Mouse (Mus musculus) liver, adult (tissue): ENCODE data around the gene Nedd8.

Source experiments
- GATA4 ChIP-seq: IDR thresholded peaks from 2 replicates; pipeline ENCODE4 v1.6.1; 2014; ENCODE audit warnings: mild to moderate bottlenecking, low read length; ENCODE audit not compliant: insufficient replicate concordance

The Nedd8 gene

DNA sequence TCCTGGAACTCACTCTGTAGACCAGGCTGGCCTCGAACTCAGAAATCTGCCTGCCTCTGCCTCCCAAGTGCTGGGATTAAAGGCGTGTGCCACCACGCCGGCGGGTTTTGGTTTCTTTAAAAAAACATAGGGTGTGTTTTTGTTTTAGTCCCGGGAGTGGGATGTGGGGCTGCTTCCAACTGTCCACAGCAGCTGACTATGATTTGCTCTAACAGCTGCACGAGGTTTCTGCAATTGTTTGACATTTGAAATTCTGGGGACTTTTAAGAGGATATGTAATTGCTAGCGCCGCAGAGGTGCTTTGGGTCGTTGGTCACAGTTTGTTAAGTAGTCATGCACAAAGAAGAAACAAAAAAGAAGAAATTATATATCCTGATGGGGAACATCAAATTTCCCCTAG, 17.5 kb upstream of the Nedd8 start:
- no peak for TF ChIP-seq GATA4

- TF ChIP-seq GATA4: no peak
Measured at GRCm38 (mm10) chr14:55682118-55682493, 10.2 kb upstream of the Nedd8 start.

GRCm38 (mm10) chr14:55681160-55682117, 9.5 kb upstream of the Nedd8 start, which contains the start of gene Tinf2:
Tinf2 (minus strand) TSS chr14:55681820.
- TF ChIP-seq GATA4: no peak

GRCm38 (mm10) chr14:55677615-55678014, 5.7 kb upstream of the Nedd8 start:
- no peak for TF ChIP-seq GATA4

- no peak for TF ChIP-seq GATA4
Measured at GRCm38 (mm10) chr14:55672741-55673060, 777 bp upstream of the Nedd8 start.

DNA sequence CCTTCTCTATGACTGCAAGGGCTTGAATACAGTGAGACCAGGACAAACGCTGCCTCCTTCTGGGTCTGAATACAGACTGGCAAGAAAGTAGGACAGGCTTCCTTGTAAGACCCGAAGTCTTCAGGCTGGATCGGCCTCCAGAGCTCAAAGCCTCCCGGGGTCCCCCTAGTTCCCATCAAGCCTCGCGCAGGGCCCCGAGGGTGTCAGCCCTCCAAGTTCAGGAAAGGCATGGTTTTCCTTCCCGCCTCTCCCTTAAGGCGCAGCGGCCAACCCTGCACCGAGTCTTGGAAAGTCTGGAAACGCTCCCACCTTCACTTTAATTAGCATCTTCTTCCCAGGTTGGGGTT, 465 bp downstream of the Nedd8 start:
- no peak for TF ChIP-seq GATA4

DNA sequence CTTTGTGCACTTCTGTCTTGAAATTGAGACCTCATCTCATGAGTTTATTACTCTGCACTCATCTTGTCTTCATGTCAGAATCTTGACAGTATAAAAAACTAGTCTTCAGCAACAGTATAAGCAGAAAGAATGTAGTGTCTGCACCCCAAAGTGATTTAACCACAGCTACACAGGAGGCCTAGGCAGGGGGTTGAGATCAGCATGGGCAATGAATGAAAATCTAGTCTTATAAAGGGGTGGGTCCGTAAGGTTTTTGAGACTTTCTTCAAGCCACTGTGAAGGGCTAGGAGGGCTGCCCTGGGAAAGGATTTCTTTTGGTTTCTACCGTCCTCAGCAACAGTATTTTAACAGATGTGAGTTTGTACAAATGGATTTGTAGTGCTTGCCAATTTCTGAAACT, 11.3 kb downstream of the Nedd8 start:
- no peak for TF ChIP-seq GATA4

GRCm38 (mm10) chr14:55659960-55660573, 11.9 kb downstream of the Nedd8 start, which contains the start of gene Mdp1:
Mdp1 (minus strand) TSS chr14:55660508.
- no peak; the same call in 1 of the 2 replicates for TF ChIP-seq GATA4

DNA sequence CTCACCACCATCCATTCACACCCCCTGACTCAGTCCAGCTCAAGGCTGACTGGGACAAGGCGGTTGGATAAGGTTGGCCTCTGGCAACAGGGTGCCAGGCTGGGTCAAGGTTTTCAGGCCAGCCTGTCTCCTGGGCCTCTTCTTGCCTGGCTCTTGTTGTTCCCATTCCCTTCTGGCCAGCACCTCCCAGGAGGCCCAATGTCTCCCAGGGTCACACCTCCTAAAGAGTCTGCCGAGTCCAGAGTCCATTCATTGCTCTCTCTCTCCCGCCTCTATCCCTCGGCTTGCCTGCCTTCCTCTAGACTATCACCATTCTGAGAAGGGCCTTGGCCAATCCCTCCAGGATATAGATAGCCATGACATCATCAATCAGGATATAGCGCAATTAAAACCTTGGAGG, 13.9 kb downstream of the Nedd8 start:
- no peak for TF ChIP-seq GATA4

GRCm38 (mm10) chr14:55656935-55657334, 15.0 kb downstream of the Nedd8 start:
- TF ChIP-seq GATA4: no peak

GRCm38 (mm10) chr14:55651528-55651927, 20.4 kb downstream of the Nedd8 start:
- TF ChIP-seq GATA4: no peak

GRCm38 (mm10) chr14:55649884-55650283, 22.0 kb downstream of the Nedd8 start, which contains the start of gene Tssk4:
Tssk4 (plus strand) TSS chr14:55650184.
- TF ChIP-seq GATA4: no peak

DNA sequence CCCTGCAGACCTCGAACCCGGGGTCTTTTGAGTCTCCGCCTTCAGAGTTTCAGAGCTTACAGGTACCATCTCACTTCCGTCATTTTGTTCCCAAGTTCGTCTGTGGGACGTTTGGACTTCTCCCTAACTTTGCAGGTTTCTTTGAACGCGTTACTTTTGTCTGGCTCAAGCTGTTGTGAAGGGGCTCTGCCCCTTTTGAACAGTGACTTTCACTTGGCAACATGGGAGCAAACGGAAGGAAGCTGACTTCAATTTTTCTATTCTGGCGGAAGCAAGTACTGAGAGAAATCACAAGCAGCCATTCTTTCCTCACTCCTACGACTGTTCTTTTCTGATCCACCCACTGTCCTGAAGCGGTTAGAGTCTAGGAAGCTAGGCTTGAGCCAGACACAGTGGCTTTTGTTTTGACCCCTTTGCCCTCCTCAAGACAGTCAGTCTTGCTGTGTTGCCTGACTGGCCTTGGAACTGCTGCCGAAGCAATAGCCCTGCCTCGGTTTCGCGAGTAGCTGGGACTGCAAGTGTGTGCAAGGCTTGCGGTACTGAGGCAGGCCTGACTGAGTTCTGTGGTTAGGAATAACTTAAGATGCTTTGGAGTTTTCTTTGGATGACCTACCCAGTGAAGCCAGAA, 27.5 kb downstream of the Nedd8 start:
- no peak for TF ChIP-seq GATA4

DNA sequence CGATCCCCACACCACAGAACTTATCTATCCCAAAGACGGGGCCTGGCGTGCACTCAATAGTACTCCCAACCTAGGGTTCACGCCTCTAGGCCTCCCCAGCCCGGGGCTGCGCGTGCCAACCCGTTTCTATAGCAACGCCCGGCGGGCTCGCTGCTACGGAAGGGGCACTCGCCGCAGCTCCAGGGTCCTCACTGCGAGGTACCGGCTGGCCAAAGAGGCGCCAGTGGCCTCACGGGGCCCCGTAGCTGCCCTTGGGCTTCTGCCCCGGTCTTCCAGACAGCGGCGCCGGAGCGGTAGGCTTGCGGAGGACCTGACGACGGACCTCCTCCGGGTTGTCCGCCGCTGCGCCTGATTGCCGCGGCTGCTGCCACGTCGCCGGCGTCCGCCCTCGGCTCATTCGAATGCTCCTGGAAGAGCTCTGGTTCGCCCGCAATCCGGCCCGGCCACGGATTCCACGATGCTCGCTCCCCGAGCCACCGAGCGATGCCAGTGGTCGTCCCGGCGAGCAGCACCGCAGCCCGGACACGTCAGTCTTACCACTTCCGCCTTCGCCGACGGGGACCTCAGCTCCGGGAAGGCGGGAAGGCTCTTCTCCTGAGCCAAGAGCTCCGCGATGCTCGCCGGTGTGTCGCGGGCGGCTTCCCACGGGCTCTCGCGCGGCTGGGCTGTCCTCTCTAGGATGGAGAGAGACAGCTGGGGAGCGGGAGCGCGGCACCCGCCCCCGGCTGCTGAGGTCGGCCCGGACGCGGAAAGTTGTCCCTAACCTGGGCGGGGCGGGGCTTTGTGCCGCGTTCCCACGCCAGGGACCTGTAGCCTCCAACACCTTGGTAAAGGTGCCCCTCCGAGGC, 28.6 kb downstream of the Nedd8 start, which contains the start of gene Tm9sf1:
Tm9sf1 (minus strand) TSS at position 747 of the 848 bp plus-strand sequence.
- no peak for TF ChIP-seq GATA4

- no peak for TF ChIP-seq GATA4
Measured at GRCm38 (mm10) chr14:55642679-55643059, 29.3 kb downstream of the Nedd8 start.

DNA sequence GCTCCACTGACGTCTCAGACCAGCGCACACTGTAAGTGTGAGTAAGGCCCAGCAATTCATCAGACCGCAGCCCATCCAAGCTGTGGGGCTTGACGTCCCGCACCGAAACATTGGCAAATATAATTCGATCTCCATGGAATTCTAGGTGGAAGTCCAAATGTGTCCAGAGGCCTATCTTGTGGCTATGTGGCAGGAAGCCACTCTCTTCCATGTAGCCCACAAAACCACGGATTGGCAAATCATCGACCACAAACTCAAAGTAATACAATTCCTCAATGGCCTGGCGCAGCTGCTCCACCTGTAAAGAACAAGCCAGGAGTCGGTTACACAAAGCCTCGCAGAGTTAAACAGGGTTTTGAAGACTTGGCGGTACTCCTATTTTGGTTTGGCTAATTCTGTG, 30.6 kb downstream of the Nedd8 start:
- no peak for TF ChIP-seq GATA4

- TF ChIP-seq GATA4: no peak
Measured at GRCm38 (mm10) chr14:55640816-55641215, 31.1 kb downstream of the Nedd8 start.
